Mouse (Mus musculus) hematopoietic stem cell, adult 5-6 weeks (primary cell): ENCODE measurements around the gene Akirin2. TPM values are rescaled to one million over a fixed set of nuclear protein-coding genes. Genes with fewer than 3 reads are reported as not detected.

Experiments used
- ATAC-seq, 2 experiments: fragments of 125-278 bp in 1 of 2; replicated peaks in 1 of 2; 2 replicates each; pipeline ENCODE4 v1.8.0; 2016 to 2017; ENCODE audit warnings: inconsistent platforms in 2 of 2, mild to moderate bottlenecking in 2 of 2, moderate number of reproducible peaks in 2 of 2, low read depth in 1 of 2, moderate TSS enrichment in 1 of 2; ENCODE audit not compliant: low FRiP score in 2 of 2, poor library complexity in 2 of 2, severe bottlenecking in 2 of 2, insufficient read depth in 1 of 2, low TSS enrichment in 1 of 2
- total RNA-seq: library from RNA; stranded (forward); fragments of 172-1452, 232-1000 nt; gene quantifications from 2 replicates; pipeline ENCODE4 v1.2.3, GENCODE M21; 2017

The Akirin2 gene
- 55.5 and 66.7 TPM in 2 replicates for total RNA-seq

GRCm38 (mm10) chr4:34550748-34551097 is at the start of gene Akirin2:
Akirin2 (plus strand) TSS chr4:34550937.
- no peak for ATAC-seq

GRCm38 (mm10) chr4:34510305-34510704 is 40.4 kb upstream of the Akirin2 start:
- ATAC-seq, result no peak

GRCm38 (mm10) chr4:34522846-34523245 is 27.9 kb upstream of the Akirin2 start:
- ATAC-seq, result no peak

GRCm38 (mm10) chr4:34523586-34523985 is 27.2 kb upstream of the Akirin2 start:
- ATAC-seq, result no peak

- peak; percentile 45 to 49; a peak in 2 of 4 replicates for ATAC-seq
These were observed 24.0 kb upstream of the Akirin2 start for GRCm38 (mm10) chr4:34526771-34527170.

GRCm38 (mm10) chr4:34528430-34529100 is 22.2 kb upstream of the Akirin2 start:
- ATAC-seq, result no peak

- ATAC-seq, result no peak
These were observed 21.4 kb upstream of the Akirin2 start for GRCm38 (mm10) chr4:34529379-34529778.

GRCm38 (mm10) chr4:34529941-34530340 is 20.8 kb upstream of the Akirin2 start:
- no peak for ATAC-seq

GRCm38 (mm10) chr4:34549981-34550747 is 573 bp upstream of the Akirin2 start:
- peak; percentile 96 to 98 for ATAC-seq

GRCm38 (mm10) chr4:34551098-34551809 is 517 bp downstream of the Akirin2 start:
- ATAC-seq, result peak; percentile 75

GRCm38 (mm10) chr4:34551966-34552365 is 1.2 kb downstream of the Akirin2 start:
- ATAC-seq, result no peak

- ATAC-seq, result no peak
These were observed 3.9 kb downstream of the Akirin2 start for GRCm38 (mm10) chr4:34554596-34554995.

- no peak for ATAC-seq
These were observed 4.9 kb downstream of the Akirin2 start for GRCm38 (mm10) chr4:34555604-34556003.

GRCm38 (mm10) chr4:34556183-34556582 is 5.4 kb downstream of the Akirin2 start:
- no peak for ATAC-seq

- peak; percentile 58 to 62; a peak in 2 of 4 replicates for ATAC-seq
These were observed 10.2 kb downstream of the Akirin2 start for GRCm38 (mm10) chr4:34560971-34561370.

GRCm38 (mm10) chr4:34566226-34566625 is 15.5 kb downstream of the Akirin2 start:
- ATAC-seq, result no peak

- ATAC-seq, result no peak
These were observed 22.1 kb downstream of the Akirin2 start for GRCm38 (mm10) chr4:34572876-34573275.

- ATAC-seq, result peak; percentile 37 to 39; a peak in 2 of 4 replicates
These were observed 26.3 kb downstream of the Akirin2 start for GRCm38 (mm10) chr4:34577028-34577427.
